Mouse (Mus musculus): Measurements from ENCODE around the gene Anks1b.

Anks1b gene

GRCm38 (mm10) chr10:90738475-90738874, 865.2 kb downstream of the Anks1b start:
- DNase-seq, result no peak

GRCm38 (mm10) chr10:90740956-90741355, 867.6 kb downstream of the Anks1b start:
- no peak for DNase-seq

GRCm38 (mm10) chr10:90751889-90752288, 878.6 kb downstream of the Anks1b start:
- DNase-seq, result peak; percentile 53 to 57

- peak; percentile 93 to 94 for DNase-seq
Measured at GRCm38 (mm10) chr10:90753106-90753505, 879.8 kb downstream of the Anks1b start.

GRCm38 (mm10) chr10:90757773-90758172, 884.5 kb downstream of the Anks1b start:
- no peak for DNase-seq

GRCm38 (mm10) chr10:90759929-90760328, 886.6 kb downstream of the Anks1b start:
- DNase-seq, result peak; percentile 61

GRCm38 (mm10) chr10:90766261-90766660, 893.0 kb downstream of the Anks1b start:
- DNase-seq, result peak; percentile 65 to 87

GRCm38 (mm10) chr10:90770403-90770955, 897.2 kb downstream of the Anks1b start:
- no peak for DNase-seq

- DNase-seq, result no peak
Measured at GRCm38 (mm10) chr10:90771046-90771445, 897.7 kb downstream of the Anks1b start.

- DNase-seq, result peak; percentile 28 to 36
Measured at GRCm38 (mm10) chr10:90771471-90772226, 898.3 kb downstream of the Anks1b start.

- DNase-seq, result peak; percentile 41 to 44
Measured at GRCm38 (mm10) chr10:90779561-90780400, 906.5 kb downstream of the Anks1b start.

- DNase-seq, result peak; percentile 81 to 85
Measured at GRCm38 (mm10) chr10:90784981-90785650, 911.8 kb downstream of the Anks1b start.

GRCm38 (mm10) chr10:90785680-90786079, 912.4 kb downstream of the Anks1b start:
- DNase-seq, result peak; percentile 90 to 91

GRCm38 (mm10) chr10:90803112-90803511, 929.8 kb downstream of the Anks1b start:
- peak in 1 of 2 experiments; percentile 62 for DNase-seq

GRCm38 (mm10) chr10:90804602-90805095, 931.3 kb downstream of the Anks1b start:
- no peak for DNase-seq

GRCm38 (mm10) chr10:90808616-90809310, 935.5 kb downstream of the Anks1b start:
- DNase-seq, result no peak

GRCm38 (mm10) chr10:90809911-90810590, 936.7 kb downstream of the Anks1b start:
- DNase-seq, result peak; percentile 69 to 84

- no peak for DNase-seq
Measured at GRCm38 (mm10) chr10:90811446-90811845, 938.1 kb downstream of the Anks1b start.

GRCm38 (mm10) chr10:90813326-90813725, 940.0 kb downstream of the Anks1b start:
- DNase-seq, result peak; percentile 58 to 59

- DNase-seq, result peak; percentile 90 to 94
Measured at GRCm38 (mm10) chr10:90814412-90814811, 941.1 kb downstream of the Anks1b start.

GRCm38 (mm10) chr10:90818246-90818937, 945.1 kb downstream of the Anks1b start:
- peak in 1 of 2 experiments; percentile 49 for DNase-seq

All from cerebellum, postnatal 10 days (tissue).